Mouse (Mus musculus) thymus, adult 2 months (tissue): ENCODE measurements around the gene Gpx1.
"Not testable (repeated sequence)": the region's sequence is repeated elsewhere in the genome, so short reads cannot be mapped to it uniquely, and the experiment has no call there.

Experiments used
- CTCF ChIP-seq: fragments of 200-500 bp; IDR thresholded peaks from 2 replicates; pipeline ENCODE4 v1.5.1; 2012; ENCODE audit warnings: mild to moderate bottlenecking, control low read depth, low read length, moderate library complexity, borderline replicate concordance; ENCODE audit not compliant: control insufficient read depth, poor library complexity, insufficient read depth; ENCODE audit errors: extremely low read depth
- POLR2A ChIP-seq: fragments of 200-500 bp; IDR thresholded peaks from 2 replicates; pipeline ENCODE4 v1.6.1; 2012; ENCODE audit warnings: mild to moderate bottlenecking, low read length, control low read depth, moderate library complexity; ENCODE audit not compliant: control insufficient read depth, poor library complexity, insufficient read depth; ENCODE audit errors: extremely low read depth

- TF ChIP-seq POLR2A, CTCF: not testable (repeated sequence)
Observed at GRCm38 (mm10) chr9:108322054-108322453, 16.6 kb upstream of the Gpx1 start.
